Mouse (Mus musculus): ENCODE measurements around the gene Zfp426. TPM values are rescaled to one million over a fixed set of nuclear protein-coding genes. Genes with fewer than 3 reads are reported as not detected.

The Zfp426 gene
- 25.6 and 26.1 TPM in 2 replicates for polyA plus RNA-seq (2014; fragmentation: Nextera tagmentation; extraction: Ambion mirVana)

- WGBS: under 1% methylated on average over 37 of the region's 40 CpGs
- DNase-seq (ENCODE audit: low spot score): peak; percentile 95
Observed at GRCm38 (mm10) chr9:20492527-20493233, at the start of gene Zfp426. TSS of gene Zfp426 (minus strand) at chr9:20492746.

GRCm38 (mm10) chr9:20536598-20536997 is 44.1 kb upstream of the Zfp426 start:
- H3K9me3 ChIP-seq (ENCODE audit: control insufficient read depth, low read length): no peaks in the 10 kb centered on the region
- ATAC-seq (ENCODE audit: low read depth) (no peak), DNase-seq (ENCODE audit: low spot score) (no peak)
- no peaks in the 10 kb centered on the region for H3K36me3 ChIP-seq (ENCODE audit: control insufficient read depth, insufficient read depth, low read length)
- no peak overlapping the region for H3K4me2 ChIP-seq (ENCODE audit: low read depth, low read length)
- H3K9ac ChIP-seq (ENCODE audit: low read depth, low read length): no peak overlapping the region
- H3K4me3 ChIP-seq (ENCODE audit: low read depth, low read length): no peak overlapping the region
- WGBS: 82% methylated on average over 2 of the region's 2 CpGs
- H3K27me3 ChIP-seq (replicated peaks; ENCODE audit: control insufficient read depth, insufficient read depth, low read length): peaks cover 4% of the 10 kb centered on the region; the same call in 1 of the 2 replicates
- H3K27ac ChIP-seq (replicated peaks; ENCODE audit: low read depth, low read length): no peak overlapping the region
- H3K4me1 ChIP-seq (ENCODE audit: control insufficient read depth, insufficient read depth, low read length): no peaks in the 10 kb centered on the region

More at GRCm38 (mm10) chr9:20492527-20493233, at the start of gene Zfp426:
- peak within 1 kb of the TSS; percentile 81 for H3K4me3 ChIP-seq (ENCODE audit: low read depth, low read length)
- peak within 1 kb of the TSS; percentile 88 for H3K9ac ChIP-seq (ENCODE audit: low read depth, low read length)
- no peaks in the 10 kb centered on the region for H3K9me3 ChIP-seq (ENCODE audit: control insufficient read depth, low read length)
- peak within 1 kb of the TSS; percentile 98 for H3K27ac ChIP-seq (replicated peaks; ENCODE audit: low read depth, low read length)
- no peaks in the 10 kb centered on the region for H3K27me3 ChIP-seq (replicated peaks; ENCODE audit: control insufficient read depth, insufficient read depth, low read length)
- H3K36me3 ChIP-seq (ENCODE audit: control insufficient read depth, insufficient read depth, low read length): peaks cover 33% of the 10 kb centered on the region
- H3K4me2 ChIP-seq (ENCODE audit: low read depth, low read length): peak within 1 kb of the TSS; percentile 89
- peaks cover 8% of the 10 kb centered on the region; the same call in 1 of the 2 replicates for H3K4me1 ChIP-seq (ENCODE audit: control insufficient read depth, insufficient read depth, low read length)
- peak; percentile 97 for ATAC-seq (ENCODE audit: low read depth)

DNA sequence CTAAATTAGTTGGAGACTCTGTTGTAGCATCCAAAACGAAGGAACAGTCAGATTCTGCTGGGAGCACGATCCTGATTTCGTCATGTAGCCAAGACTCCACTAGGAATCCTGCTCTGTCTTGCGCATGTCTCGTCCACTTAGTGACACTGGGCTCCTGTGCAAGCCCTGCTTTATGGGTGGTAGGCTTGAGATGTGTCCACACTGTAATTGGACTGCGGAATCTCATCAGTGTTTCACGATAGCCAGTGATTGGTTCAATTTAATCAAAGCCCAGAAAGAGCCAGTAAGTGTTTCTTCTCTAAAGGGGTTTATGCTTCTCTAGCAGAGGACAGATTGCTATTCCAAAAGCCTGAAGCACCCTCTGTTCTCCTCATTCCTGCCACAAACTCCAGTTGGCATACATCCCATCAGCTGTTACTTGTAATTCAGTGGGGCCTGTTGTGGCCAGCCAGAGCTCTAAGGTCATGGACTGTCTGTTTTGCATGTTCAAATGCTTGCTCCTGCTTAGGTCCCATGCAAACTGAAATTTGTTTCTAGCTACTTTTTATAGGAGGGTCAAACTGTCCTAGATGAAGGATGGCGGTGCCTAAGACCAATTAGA is 41.9 kb upstream of the Zfp426 start:
- 74% methylated on average over 8 of the region's 8 CpGs for WGBS
- H3K9me3 ChIP-seq (ENCODE audit: control insufficient read depth, low read length): no peaks in the 10 kb centered on the region
- no peak overlapping the region for H3K4me2 ChIP-seq (ENCODE audit: low read depth, low read length)
- no peaks in the 10 kb centered on the region for H3K36me3 ChIP-seq (ENCODE audit: control insufficient read depth, insufficient read depth, low read length)
- ATAC-seq (ENCODE audit: low read depth) (no peak), DNase-seq (ENCODE audit: low spot score) (peak; percentile 13)
- H3K27me3 ChIP-seq (replicated peaks; ENCODE audit: control insufficient read depth, insufficient read depth, low read length): peaks cover 6% of the 10 kb centered on the region; the same call in 1 of the 2 replicates
- no peak overlapping the region for H3K9ac ChIP-seq (ENCODE audit: low read depth, low read length)
- no peak overlapping the region for H3K4me3 ChIP-seq (ENCODE audit: low read depth, low read length)
- H3K27ac ChIP-seq (replicated peaks; ENCODE audit: low read depth, low read length): no peak overlapping the region
- no peaks in the 10 kb centered on the region for H3K4me1 ChIP-seq (ENCODE audit: control insufficient read depth, insufficient read depth, low read length)

DNA sequence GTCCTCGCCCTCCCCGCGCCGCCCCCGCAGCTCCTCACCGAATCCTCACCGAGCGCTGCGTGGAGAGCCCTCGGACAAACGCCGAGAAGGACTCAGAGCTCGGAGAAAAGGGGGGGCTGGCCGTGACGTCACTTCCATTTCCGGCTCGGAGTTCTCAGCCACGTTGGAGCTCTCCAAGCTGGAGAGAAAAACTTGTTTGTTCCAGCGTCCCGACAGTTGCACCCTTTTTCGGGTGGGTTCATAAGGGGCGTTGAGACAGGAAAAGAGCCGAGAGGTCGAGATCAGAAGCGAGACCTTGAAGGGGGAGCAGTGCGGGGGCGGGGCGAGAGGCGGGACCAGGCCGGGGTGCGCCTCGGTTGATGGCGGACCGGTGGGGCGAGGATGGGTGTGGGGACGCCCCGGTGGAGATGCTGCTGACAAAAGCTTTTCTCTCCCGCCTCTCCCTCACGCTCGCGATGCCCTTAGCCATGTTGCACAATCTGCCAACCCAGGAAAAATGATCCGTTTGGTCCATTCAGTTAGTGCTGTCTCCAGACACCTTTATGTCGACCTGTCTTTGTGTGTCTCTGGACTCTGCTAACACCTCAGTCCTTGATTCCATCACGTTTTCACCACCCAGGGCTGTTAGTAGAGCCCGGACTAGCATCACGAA is 28.9 kb upstream of the Zfp426 start, which contains the start of gene Zfp266:
TSS of gene Zfp266 (minus strand) at position 112 of the 652 bp plus-strand sequence.
- H3K4me3 ChIP-seq (ENCODE audit: low read depth, low read length): peak within 1 kb of the TSS; percentile 71
- WGBS: under 1% methylated on average over 41 of the region's 46 CpGs
- peaks cover 18% of the 10 kb centered on the region for H3K4me1 ChIP-seq (ENCODE audit: control insufficient read depth, insufficient read depth, low read length)
- H3K36me3 ChIP-seq (ENCODE audit: control insufficient read depth, insufficient read depth, low read length): peaks cover 24% of the 10 kb centered on the region
- H3K9me3 ChIP-seq (ENCODE audit: control insufficient read depth, low read length): no peaks in the 10 kb centered on the region
- H3K27me3 ChIP-seq (replicated peaks; ENCODE audit: control insufficient read depth, insufficient read depth, low read length): no peaks in the 10 kb centered on the region
- DNase-seq (ENCODE audit: low spot score) (peak; percentile 95), ATAC-seq (ENCODE audit: low read depth) (peak; percentile 94)
- peak within 1 kb of the TSS; percentile 99 for H3K27ac ChIP-seq (replicated peaks; ENCODE audit: low read depth, low read length)
- peak within 1 kb of the TSS; percentile 94 for H3K9ac ChIP-seq (ENCODE audit: low read depth, low read length)
- peak within 1 kb of the TSS; percentile 92 for H3K4me2 ChIP-seq (ENCODE audit: low read depth, low read length)

- H3K4me1 ChIP-seq (ENCODE audit: control insufficient read depth, insufficient read depth, low read length): peaks cover 18% of the 10 kb centered on the region
- no peaks in the 10 kb centered on the region for H3K27me3 ChIP-seq (replicated peaks; ENCODE audit: control insufficient read depth, insufficient read depth, low read length)
- peak overlapping the region; percentile 94 for H3K9ac ChIP-seq (ENCODE audit: low read depth, low read length)
- H3K36me3 ChIP-seq (ENCODE audit: control insufficient read depth, insufficient read depth, low read length): peaks cover 32% of the 10 kb centered on the region
- under 1% methylated on average over 15 of the region's 17 CpGs for WGBS
- ATAC-seq (ENCODE audit: low read depth) (no peak), DNase-seq (ENCODE audit: low spot score) (peak; percentile 46)
- no peaks in the 10 kb centered on the region for H3K9me3 ChIP-seq (ENCODE audit: control insufficient read depth, low read length)
- H3K4me2 ChIP-seq (ENCODE audit: low read depth, low read length): peak overlapping the region; percentile 92
- H3K4me3 ChIP-seq (ENCODE audit: low read depth, low read length): peak overlapping the region; percentile 71
- H3K27ac ChIP-seq (replicated peaks; ENCODE audit: low read depth, low read length): peak overlapping the region; percentile 99
Observed at GRCm38 (mm10) chr9:20520531-20521210, 28.1 kb upstream of the Zfp426 start.

DNA sequence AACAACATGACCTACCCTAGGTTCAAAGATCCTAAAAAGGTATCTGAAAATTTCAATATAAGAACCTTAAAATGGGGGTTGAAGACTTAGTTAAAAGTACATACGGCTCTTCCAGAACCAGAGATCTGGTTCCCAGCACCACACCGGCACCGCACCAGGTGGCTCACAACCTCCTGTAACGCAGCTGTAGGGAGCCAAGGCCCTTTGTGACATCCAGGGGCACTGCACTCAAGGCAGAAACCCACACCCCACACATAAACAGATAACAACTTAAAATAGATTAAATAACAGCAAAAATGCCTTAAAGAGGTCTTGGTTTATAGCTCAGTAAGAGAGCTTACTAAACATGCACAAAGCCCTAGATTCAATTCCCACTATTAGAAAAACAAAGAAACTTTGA is 27.4 kb upstream of the Zfp426 start:
- Histone ChIP-seq H3K4me3 (ENCODE audit: low read depth, low read length) (peak overlapping the region; percentile 71), H3K9me3 (ENCODE audit: control insufficient read depth, low read length) (no peaks in the 10 kb centered on the region), H3K27ac (replicated peaks; ENCODE audit: low read depth, low read length) (0 out of 2 replicates have a peak overlapping the region, but pooled peaks have one; percentile 29), H3K9ac (ENCODE audit: low read depth, low read length) (peak overlapping the region; percentile 65), H3K36me3 (ENCODE audit: control insufficient read depth, insufficient read depth, low read length) (peaks cover 38% of the 10 kb centered on the region), H3K27me3 (replicated peaks; ENCODE audit: control insufficient read depth, insufficient read depth, low read length) (no peaks in the 10 kb centered on the region), H3K4me1 (ENCODE audit: control insufficient read depth, insufficient read depth, low read length) (peaks cover 18% of the 10 kb centered on the region), H3K4me2 (ENCODE audit: low read depth, low read length) (peak overlapping the region; percentile 92)
- ATAC-seq (ENCODE audit: low read depth): no peak
- WGBS: 13% methylated on average over 4 of the region's 4 CpGs
- DNase-seq (ENCODE audit: low spot score): no peak

DNA sequence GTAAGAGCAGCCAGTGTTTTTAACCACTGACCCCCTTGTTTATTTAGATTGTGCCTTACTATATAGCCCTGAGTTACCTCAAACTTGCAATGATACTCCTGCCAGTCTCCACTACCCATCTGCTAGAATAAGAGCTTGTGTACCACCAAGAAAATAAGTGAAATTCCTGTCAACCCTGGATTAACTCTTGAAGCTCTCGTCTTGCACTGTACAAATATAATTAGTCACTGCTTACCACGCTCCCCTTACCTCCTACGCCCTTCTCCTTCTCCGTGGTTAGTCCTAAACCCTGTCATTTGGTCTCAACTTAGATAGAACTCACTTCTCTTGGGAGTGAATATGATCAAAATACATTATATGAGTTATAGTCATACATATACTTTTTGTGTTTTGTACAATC is 26.2 kb upstream of the Zfp426 start:
- no peaks in the 10 kb centered on the region for H3K27me3 ChIP-seq (replicated peaks; ENCODE audit: control insufficient read depth, insufficient read depth, low read length)
- 78% methylated on average over 4 of the region's 4 CpGs for WGBS
- H3K4me3 ChIP-seq (ENCODE audit: low read depth, low read length): peak overlapping the region; percentile 71
- H3K9ac ChIP-seq (ENCODE audit: low read depth, low read length): no peak overlapping the region
- no peak for DNase-seq (ENCODE audit: low spot score)
- peak overlapping the region; percentile 92 for H3K4me2 ChIP-seq (ENCODE audit: low read depth, low read length)
- H3K36me3 ChIP-seq (ENCODE audit: control insufficient read depth, insufficient read depth, low read length): peaks cover 50% of the 10 kb centered on the region
- no peak for ATAC-seq (ENCODE audit: low read depth)
- peaks cover 18% of the 10 kb centered on the region for H3K4me1 ChIP-seq (ENCODE audit: control insufficient read depth, insufficient read depth, low read length)
- H3K9me3 ChIP-seq (ENCODE audit: control insufficient read depth, low read length): no peaks in the 10 kb centered on the region
- no peak overlapping the region for H3K27ac ChIP-seq (replicated peaks; ENCODE audit: low read depth, low read length)

DNA sequence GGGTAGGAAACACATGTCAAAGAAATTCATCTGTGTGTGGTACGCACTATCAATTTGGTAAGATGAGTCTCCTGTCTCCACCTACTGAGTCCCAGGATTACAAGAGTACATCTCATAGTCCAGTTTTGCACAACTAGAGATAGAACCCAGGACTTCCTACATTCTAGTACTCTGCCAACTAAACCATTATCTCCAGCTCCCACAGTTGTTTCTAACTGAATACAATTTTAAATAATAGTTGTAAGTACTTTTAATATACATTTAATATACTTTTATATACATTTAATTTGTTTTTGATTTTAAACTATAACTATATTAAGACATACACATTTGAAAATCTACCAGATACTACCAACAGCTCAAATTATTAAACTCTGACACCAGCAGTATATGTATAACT is 25.2 kb upstream of the Zfp426 start:
- H3K9ac ChIP-seq (ENCODE audit: low read depth, low read length): no peak overlapping the region
- H3K4me1 ChIP-seq (ENCODE audit: control insufficient read depth, insufficient read depth, low read length): peaks cover 18% of the 10 kb centered on the region
- DNase-seq (ENCODE audit: low spot score) (no peak), ATAC-seq (ENCODE audit: low read depth) (no peak)
- H3K4me2 ChIP-seq (ENCODE audit: low read depth, low read length): no peak overlapping the region
- 96% methylated on average over 1 of the region's 1 CpGs for WGBS
- no peak overlapping the region for H3K27ac ChIP-seq (replicated peaks; ENCODE audit: low read depth, low read length)
- no peaks in the 10 kb centered on the region for H3K27me3 ChIP-seq (replicated peaks; ENCODE audit: control insufficient read depth, insufficient read depth, low read length)
- no peak overlapping the region for H3K4me3 ChIP-seq (ENCODE audit: low read depth, low read length)
- peaks cover 57% of the 10 kb centered on the region for H3K36me3 ChIP-seq (ENCODE audit: control insufficient read depth, insufficient read depth, low read length)
- no peaks in the 10 kb centered on the region for H3K9me3 ChIP-seq (ENCODE audit: control insufficient read depth, low read length)
